Mouse (Mus musculus) heart, embryonic 14.5 days (tissue): Measurements from ENCODE around the gene Cdk20. TPM values are rescaled to one million over a fixed set of nuclear protein-coding genes. Genes with fewer than 3 reads are reported as not detected.

ENCODE experiments used
- polyA plus RNA-seq: library from polyadenylated mRNA; unstranded; fragments of >200 nt; fragmentation: Nextera tagmentation; extraction: Ambion mirVana; gene quantifications from 2 replicates; pipeline ENCODE4 v1.2.1, GENCODE M21; 2014

Gene Cdk20
- polyA plus RNA-seq, 1 experiment from 2014 or later, result 4.4 TPM

Other genes with a start within 250 kb of the Cdk20 start
- 15.7 and 21.0 TPM in 2 replicates for gene Cdc14b, start 157.0 kb upstream of the Cdk20 start, polyA plus RNA-seq
- 72.1 and 78.3 TPM in 2 replicates for gene Aaed1, start 119.6 kb upstream of the Cdk20 start, polyA plus RNA-seq
- gene Ctsl, start 61.4 kb upstream of the Cdk20 start, polyA plus RNA-seq, result 284 and 288 TPM in 2 replicates
- not detected in 2 replicates for gene Fam240b, start 65.5 kb downstream of the Cdk20 start, polyA plus RNA-seq